Mouse (Mus musculus) cerebellum, postnatal 10 days (tissue): ENCODE measurements at regions not wholly inside any gene's neighbourhood (a gene's known extent, or its start where the extent isn't known, plus 50 kb on each side); places are given as distances from the start of the nearest gene placed in this dataset.
A peak's percentile ranks its signal among the peaks of the same experiment; 100 is the strongest.

Source experiments
- DNase-seq, 2 experiments: peaks; one replicate each; pipeline ENCODE4 v3.0.0; 2021; ENCODE audit warnings: mixed read lengths in 2 of 2

DNA sequence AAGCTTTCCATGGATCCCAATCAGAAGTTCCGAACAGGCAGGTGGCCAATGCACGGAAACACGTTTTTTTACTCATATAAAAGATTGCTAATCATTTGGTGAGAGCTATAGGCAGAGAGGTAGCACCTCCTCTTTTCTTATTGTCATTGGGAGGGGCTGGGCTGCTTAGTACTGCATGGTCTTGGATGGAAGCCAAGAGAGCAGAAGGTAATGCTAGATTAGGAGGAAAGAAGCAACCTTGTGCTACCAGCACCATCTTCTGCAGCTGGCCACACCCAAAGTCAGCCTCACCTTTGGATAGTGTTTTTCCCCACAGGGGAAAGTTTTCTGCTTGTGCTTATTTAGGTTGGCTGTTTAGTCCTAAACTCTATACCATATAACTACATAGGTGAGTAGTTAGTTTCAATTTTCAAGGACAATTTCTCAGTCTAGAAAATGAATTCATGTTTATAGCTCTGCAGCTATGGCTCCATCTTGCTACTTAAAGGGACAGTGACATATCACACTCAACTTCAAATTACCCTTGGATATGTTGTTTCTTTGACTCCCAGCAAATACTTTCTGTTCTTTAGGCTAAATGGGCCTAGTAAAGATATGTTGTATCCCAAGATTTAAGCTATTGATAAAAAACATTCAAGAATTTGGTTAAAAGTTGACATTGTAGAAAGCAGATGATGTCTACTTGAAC lies 66.6 kb upstream of the Lcorl start:
- DNase-seq = peak in 1 of 2 experiments; percentile 9
